Mouse (Mus musculus) heart, adult 11 months (tissue): ENCODE measurements around the gene Agpat4.
A peak's percentile ranks its signal among the peaks of the same experiment; 100 is the strongest.
"Not testable (repeated sequence)": the region's sequence is repeated elsewhere in the genome, so short reads cannot be mapped to it uniquely, and the experiment has no call there.

ENCODE experiments used
- DNase-seq: peaks from one replicate; pipeline ENCODE4 v3.0.0; 2022

Agpat4 gene

DNA sequence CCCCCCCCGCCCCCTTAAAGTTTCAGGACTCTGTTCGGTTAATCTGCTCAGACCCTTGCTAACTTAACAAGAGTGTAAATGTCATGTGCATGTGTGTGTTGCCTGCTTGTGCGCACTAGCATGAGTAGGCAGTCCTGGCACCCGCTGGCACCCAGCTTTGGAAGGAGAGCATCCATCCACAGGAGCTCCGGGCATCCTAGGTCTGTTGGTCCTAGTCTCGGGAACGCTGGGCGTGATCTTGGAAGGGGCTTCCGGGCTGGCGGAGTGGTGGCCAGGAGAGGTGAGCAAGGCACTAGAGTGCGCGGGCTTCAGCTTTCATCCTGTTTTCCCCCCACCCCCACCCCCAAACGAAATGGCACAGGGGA lies at the start of gene Agpat4:
TSS of gene Agpat4 (plus strand) at position 144 of the 365 bp plus-strand sequence.
- no peak for DNase-seq

DNA sequence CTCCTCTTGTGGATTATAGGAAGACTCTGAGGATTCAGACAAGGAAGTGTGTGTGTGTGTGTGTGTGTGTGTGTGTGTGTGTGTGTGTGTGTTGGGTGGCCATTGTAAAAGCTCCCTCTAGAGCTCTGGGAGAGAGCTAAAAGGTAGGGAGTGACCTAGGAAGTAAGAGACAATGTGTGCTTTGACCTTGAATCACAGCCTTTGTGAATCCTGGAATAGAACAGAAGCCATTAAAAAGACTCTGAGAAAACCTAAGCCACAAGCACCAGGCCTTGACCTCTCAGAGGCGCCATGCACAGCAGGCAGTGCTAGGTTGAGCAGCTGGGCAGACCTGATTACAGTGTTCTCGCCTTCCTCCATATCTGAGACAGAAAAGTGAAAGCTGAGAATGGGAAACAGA lies 41.7 kb upstream of the Agpat4 start:
- no peak for DNase-seq

DNA sequence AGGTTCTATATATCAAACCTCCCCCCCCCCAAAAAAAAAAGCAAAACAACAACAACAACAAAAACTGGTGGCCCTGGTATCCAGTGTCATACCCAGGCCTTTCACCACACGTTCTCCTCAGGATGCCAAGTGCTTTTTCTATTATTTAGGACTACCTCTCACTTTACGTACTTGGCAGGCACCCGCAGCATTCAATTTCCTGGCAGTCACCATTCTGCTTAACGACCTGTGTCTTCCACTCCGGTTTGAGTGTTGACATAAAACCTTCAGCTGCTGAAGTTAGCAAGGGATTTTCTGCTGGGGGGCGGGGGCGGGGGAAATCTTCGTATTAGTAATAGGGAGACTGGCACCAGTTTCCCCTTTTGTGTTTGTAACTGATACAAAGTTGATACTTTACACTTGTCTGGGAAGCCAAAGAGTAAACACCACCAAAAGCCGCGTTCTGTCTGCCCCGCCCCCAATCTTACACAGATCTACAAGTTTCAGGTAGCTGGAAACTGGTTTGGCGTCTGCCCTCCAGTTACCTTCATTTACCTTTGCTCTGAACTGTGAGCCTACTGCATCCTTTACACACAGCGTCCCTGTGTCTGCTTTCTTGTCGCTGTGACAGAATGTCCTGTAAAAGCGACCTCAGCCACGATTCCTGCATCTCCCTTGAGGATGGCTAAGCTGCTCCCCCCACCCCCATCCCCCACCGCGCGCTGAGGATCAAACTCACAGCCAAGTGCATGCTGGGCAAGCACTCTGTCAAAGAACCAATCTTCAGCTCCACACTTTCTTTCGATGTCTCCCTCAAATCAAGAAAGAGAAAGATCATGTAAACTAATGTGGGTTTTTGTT lies 37.6 kb upstream of the Agpat4 start:
- peak; percentile 75 for DNase-seq

DNA sequence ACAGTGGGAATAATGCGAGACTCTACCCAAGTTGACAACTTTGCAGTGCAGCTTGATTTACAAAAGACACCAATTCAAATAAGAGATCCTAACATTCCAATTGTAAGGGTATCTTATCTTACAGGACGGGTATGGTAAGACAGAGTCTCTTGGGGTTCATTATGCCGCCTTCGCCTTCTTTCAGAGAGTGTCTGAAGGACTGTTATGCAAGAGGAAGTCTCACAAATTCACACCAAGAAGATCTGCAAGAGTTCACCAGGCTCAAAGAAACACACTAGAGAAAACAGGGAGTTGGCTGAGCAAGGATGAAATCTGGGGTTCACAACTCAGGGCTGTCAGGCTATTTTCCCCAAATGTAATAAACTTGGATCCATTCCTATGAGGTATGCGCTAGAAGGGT lies 36.3 kb upstream of the Agpat4 start:
- DNase-seq, result peak; percentile 21

DNA sequence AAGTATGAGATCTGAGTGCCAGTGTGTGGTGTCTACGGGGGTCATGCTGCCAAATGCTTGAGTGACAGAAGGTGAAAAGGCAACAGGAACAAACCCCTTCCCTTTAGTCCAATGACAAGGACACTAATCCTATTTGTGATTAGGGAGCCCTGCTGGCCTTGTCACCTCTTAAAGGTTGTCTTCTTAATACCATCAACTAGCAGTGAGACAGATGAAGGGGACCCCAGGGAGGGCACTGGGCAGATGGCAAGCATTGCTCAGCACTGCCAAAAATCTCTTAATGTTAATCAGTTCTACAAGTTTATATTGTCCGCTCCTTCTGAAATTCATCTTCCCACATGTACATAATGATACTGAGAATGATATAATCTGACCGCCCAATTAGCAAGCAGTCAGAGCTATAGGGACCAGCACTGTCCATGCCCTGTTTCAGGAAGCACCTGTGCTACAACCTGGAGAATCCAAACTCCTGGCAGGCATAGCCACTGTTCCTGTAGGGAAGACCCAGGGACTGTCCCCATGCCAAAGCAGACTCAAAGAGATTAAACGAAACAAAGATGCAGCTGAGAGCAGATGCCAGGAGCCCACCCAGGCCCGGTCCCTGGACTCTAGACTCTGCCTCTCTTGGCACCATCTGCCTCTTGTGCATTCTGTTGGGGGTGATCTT lies 28.1 kb upstream of the Agpat4 start:
- no peak for DNase-seq

DNA sequence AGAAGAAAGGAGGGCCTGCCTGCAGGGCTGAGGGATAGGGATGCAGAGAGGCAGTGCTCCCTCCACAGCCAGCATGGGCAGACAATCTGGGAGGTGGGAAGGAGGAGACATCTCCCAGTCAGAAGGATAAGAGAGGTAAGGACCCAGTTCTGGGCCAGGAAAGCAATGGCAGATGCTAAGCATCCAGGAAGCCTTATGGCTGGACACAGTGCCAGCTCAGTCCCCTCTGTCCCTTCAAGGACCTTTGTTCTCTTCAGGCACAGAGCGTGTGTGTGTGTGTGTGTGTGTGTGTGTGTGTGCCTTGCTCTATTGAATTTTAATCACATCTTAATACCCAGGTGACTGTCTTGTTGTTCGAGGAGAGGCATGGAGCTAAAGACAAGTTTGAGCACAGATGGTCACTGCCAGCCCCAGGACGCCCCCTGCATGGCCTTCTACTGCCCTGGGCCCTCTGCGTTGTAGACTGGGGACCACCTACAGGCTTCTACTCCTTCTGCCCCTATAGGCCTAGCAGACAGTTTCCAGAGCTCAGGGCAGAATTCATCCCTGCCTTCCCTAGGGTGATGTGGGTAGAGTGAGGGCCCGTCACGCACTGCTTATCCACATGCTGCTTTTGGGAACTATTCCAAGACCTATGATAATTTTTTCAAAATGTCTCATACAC lies 25.5 kb upstream of the Agpat4 start:
- peak; percentile 84 for DNase-seq

DNA sequence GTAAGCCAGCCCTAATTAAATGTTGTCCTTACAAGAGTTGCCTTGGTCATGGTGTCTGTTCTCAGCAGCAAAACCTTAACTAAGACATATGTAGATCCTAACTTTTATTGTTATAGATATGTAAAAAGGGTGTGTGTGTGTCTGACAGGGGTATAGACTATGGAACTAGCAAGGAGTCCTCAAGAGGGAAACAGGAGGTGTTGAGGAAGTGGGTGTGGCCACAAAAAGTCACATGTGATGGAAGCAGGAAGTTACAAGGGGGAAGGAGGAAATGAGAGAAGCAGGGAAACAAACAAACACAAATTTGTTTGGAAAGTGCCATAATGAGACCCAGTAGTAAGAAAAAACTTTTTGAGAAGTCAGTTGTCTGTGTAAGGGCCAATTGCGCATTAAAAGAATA lies 24.5 kb upstream of the Agpat4 start:
- no peak for DNase-seq

DNA sequence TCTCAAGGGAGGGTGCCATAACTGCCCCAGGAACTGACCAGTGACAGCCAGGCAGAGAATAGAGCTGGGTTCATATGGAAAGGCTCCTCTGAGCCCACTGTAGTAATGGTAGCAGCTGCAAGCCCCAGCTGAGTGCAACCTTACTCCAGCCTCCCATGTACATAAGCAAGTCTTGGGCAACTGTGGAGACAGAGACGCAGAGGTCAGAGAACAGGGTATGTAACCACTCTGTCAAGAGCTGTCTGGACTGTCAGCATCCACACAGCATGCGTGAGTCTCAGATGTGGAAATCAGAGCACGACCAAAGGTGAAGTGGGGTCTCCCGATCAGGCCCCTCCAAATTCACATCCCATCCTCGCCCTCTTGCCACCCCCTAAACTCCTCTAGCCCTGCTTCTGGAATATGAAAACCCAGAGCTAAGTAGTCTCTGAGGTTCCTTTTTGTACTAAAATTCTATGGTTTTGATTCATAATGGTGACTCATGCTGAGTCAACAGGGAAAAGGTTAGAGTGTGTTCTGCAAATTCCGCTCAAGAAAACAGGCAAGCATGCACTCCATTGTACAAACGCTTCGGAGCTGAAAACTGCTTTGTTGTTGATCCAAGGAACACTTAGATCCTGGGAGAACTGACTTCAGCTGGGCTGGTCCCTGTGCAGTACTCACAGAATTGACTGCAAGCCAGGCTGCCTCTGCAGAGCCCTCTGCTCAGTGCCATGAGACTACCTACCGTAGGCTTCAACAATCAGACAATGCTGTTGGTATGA lies 23.5 kb upstream of the Agpat4 start:
- DNase-seq, result peak; percentile 89

DNA sequence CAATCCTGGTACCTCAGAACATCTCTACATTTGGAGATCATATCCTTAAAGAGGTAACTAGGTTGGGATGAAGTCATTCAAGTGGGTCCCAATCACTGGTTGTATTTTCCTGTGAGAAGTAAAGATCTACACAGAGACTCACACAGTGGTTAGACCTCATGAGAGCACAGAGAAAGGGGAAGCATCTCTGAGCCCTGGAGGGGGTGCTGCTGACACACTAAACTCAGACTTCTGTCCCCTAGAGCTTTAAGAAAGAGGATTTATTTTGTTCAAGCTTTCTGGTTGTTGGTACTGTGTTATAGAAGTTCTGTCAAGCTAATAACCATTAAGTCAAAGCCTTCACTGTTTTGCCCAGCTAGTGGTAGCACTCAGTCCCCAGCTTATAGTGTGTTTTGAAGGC lies 19.1 kb upstream of the Agpat4 start:
- no peak for DNase-seq

DNA sequence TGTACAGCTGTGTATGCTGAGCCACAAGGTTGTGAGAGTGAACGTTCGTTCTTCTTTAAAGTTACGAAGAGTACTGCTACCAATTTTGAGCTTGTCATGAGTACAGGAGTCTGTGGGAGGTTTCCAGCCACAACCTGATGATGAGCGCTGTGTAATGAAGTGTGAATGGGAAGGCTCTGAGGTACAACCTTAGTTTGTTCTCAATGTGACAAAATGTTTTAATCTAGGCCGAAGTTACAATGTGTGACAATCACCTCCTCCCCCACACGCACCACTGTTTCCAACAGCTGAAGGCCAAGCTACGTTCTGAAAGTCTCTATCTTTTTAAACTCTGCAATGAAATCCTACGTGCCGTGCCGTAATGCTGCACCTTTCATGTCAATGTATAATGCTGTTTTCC lies 16.2 kb upstream of the Agpat4 start:
- DNase-seq, result no peak

DNA sequence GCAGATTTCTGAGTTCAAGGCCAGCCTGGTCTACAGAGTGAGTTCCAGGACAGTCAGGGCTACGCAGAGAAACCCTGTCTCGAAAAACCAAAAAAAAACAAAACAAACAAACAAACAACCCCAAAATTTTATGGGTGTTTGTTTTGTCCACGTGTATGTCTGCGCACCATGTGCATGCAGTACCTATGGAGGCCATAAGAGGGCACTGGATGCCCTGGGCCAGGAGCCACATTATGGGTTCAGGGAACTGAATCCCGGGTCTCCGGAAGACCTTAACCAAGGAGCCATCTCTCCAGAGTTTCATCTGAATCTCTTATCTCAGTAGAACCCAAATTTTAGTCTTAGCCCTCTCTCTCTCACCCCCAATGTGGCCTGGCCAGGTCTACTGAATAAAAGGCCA lies 14.7 kb upstream of the Agpat4 start:
- DNase-seq, result no peak

DNA sequence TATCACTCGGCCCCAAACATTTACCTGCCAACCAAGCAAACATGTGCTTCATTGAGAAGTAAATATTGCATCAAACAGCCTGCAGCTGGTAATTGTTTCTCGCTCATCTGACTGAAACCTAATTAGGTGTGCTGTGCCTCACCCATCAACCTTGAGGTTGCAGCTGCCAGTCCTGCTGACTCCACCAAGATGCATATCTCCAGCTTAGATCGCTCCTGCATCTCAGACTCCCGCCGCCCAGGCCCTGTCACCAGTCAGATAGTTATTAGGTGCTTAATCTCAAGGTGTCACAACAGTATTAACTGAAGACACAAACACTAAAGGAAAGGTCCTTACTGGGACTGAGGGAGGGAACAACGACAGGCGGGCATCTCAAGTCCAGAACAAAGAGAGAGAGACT lies 14.3 kb upstream of the Agpat4 start:
- DNase-seq, result no peak

DNA sequence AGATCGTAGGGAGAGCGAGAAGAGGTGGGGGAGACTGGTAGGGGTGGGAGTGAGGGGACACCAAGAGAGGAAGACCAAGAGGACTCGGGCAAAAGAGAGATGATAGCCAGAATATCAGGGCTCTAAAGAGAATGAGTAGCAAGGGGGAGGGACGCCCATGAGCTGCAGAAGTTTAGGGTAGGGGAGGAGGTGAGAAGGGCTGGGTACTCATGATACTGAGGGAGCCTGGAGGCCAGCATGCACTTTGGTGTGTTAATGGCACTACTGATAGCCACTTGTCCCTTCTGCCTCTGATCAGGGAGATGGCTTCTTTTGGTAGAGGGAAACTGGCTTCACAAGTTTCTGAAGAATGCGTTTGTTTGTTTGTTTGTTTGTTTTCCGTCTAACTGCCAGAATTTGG lies 13.8 kb upstream of the Agpat4 start:
- DNase-seq, result no peak

DNA sequence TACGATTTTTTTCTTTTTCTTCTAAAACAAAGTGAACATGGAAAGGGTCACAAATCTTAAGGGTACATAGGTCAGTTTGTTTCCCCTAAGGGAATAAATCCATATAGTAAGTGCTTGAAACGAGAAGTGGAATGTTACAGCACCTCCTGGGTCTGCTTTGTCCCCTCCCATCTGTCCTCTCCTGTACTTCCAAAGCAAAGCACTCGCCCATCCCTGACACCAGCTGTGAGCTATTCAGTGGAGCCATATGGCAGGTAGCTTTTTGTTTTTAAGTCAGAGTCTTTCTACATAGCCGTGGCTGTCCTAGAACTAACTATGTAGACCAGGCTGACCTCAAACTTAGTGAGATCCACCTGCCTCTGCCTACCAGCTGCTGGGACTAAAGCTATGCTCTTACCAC lies 12.2 kb upstream of the Agpat4 start:
- no peak for DNase-seq

DNA sequence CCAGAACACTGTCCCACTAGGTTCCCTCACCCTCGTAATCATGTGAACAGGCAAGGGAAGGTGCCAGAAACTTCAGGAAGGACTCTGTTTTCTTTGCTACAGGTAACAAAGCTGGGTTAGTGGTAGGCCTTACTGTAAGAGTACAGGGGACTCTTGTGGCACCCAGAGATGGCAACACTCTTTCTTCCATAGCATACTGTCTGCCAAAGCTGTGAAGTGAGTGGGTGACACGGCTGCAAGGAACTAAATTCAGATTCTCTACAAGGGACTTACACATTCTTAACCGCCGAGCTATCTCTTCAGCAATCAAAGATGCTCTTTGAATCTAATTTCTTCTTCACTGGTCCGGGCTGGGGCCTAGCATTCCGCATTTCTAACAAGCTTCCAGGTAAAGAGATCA lies 4.9 kb upstream of the Agpat4 start:
- DNase-seq, result peak; percentile 85

DNA sequence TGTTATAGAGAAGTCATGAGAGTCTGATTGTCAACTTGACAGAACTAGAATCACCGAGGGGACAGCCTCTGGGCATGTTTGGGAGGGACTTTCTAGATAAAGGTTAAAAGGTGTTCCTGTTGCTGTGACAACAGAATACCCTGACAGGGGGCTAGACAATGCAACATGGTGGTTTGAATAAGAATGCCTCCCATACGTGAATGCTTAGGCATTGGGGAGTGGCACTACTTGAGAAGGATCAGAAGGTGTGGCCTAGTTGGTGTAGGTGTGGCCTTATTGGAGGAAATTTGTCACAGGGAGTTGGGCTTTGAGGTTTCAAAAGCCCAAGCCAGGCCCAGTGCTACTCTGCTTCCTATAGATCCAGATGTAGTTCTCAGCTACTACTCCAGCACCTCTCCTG lies 3.4 kb upstream of the Agpat4 start:
- no peak for DNase-seq

DNA sequence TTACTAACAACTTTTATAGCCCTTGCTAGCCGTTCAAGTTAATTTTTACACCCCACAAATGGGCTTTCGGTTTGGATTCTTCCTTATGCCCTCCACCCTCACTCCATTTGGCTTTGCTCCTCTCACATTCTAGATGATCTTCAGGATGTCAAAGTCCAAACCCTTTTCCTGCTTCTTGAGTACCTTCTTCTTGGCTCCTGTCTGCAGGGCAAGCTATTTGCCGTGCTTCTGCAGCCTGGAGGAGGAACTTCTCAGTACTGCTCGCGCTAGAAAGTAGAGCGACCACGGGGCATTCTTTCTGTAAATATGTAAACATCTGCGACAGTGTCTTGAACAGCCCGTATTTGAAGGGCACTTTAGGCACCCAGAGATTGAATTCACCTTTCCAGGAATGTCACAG lies 373 bp upstream of the Agpat4 start:
- no peak for DNase-seq

DNA sequence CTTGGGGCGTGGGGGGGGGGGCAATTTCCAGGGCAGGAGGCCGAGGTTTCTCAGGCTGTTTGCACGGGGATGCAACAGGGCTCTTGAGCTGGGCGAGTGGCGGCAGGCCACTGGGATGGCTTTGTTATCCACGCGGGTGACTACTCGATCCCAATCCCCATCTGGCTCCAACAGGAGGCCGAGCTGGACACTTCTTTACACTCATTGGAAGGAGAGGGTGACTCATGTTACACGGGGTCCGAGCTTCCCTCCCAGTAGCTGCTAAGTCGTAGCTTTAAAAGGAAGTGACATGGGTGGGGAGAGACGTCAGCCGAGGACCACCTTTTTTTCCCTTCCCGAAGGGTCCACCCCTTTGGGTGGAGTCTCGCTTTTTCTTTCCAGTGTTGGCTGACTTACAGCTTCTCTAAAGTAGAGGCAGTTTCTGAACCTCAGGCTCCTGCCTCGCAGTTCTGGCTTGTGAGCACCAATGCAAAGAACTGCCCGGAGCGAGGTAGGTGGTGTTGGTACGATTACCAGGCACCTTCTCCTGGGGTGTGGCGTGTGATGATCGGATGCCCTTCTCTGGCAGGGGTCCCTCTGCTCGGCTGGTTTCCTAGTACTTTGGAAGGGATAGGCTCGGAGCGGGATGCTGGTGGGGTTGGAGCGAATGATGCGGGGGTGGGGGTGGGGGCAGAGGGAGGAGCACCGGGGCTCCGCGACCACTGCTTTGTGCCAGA lies 580 bp downstream of the Agpat4 start:
- peak; percentile 99 for DNase-seq

DNA sequence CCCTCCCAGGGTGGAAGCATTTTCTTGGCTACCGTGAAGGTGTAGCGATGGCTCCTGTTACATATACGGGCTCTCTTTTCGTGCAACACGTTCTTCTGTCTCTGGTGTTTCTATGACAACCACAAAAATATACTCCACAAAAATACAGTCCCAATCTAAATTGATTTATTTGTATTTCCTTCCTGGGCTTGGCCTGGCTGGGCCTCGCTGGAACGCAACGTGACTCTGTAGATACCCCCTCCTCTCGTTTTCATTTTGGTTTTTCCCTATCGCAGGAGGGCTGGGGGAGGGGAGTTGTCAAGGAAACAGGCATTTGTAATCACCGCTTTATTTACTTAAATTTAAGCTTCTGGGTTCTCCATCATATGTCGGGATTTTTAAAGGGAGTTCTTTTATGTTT lies 1.2 kb downstream of the Agpat4 start:
- DNase-seq, result no peak

DNA sequence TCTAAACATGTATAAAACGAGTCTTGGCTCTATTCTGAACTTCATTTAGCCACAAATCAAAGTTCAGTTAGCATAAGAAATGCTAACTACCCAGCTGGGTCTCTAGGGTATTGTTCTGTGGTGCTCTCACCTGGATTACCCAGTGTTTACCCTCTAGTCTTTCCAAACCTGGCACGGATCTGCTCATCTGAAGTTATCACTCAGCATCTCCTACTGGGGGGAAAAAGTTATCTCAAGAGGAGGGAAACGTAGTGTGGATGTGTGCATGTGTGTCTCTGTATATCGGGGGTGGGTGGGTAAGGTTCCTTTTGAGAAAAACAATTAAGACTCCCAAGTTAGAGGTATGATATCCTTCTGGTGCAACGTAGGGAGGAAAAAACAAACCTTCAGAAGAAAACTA lies 1.8 kb downstream of the Agpat4 start:
- DNase-seq, result no peak

DNA sequence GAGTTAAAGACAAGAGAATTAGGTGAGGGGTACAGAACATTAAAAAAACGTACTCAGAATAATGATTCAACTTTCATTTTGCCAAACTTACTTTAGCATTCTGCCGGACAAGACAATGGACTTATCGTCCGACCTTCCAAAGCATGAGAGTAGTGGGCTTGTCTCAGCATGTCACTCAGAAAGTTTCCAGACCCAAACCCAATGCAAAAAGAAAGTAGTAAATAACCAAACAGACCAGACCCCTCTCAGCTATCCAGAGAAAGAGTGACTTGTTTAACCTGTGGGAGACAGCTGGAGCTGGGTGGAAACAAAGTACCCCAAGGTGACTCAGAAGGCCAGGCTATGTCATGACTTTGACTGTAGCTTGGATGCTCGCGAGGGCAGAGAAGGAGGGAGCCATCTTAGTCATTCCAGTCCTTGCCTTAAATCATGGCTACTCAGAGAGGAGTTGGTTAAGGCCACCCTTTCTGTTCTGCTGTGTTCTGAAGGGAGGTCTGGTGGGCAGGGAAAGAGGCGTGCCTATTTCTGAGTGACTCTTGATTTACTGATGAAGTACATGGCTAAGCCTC lies 2.8 kb downstream of the Agpat4 start:
- no peak for DNase-seq

DNA sequence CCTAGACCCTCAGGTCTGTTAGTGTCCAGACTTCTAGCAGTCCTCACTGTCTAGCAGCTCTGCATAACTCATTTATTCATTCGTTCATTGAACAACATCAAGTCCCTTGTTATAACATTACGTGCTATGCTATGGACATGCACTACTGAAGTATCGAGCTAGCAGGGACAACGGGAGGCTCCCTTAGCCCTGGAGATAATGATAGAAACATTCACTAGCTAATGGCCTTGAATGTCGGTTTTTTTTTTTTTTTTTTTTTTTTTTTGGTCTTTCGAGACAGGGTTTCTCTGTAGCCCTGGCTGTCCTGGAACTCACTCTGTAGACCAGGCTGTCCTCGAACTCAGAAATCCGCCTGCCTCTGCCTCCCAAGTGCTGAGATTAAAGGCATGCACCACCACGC lies 3.8 kb downstream of the Agpat4 start:
- not testable (repeated sequence) for DNase-seq
